Mouse (Mus musculus): ENCODE results near the gene Vmn1r194. TPM values are rescaled to one million over a fixed set of nuclear protein-coding genes. Genes with fewer than 3 reads are reported as not detected.

Gene Vmn1r194
- polyA plus RNA-seq (2012; rRNA removed), result not detected in 2 replicates

GRCm38 (mm10) chr13:22243915-22244314 lies at the start of gene Vmn1r194:
Gene Vmn1r194, plus strand, starts transcription at chr13:22244215.

GRCm38 (mm10) chr13:22223060-22223459 lies 21.0 kb upstream of the Vmn1r194 start, which contains the start of gene Vmn1r193:
Gene Vmn1r193, minus strand, starts transcription at chr13:22223160.

GRCm38 (mm10) chr13:22270222-22270621 lies 26.2 kb downstream of the Vmn1r194 start, which contains the start of gene Vmn1r195:
Gene Vmn1r195, plus strand, starts transcription at chr13:22270522.

GRCm38 (mm10) chr13:22289620-22290019 lies 45.6 kb downstream of the Vmn1r194 start, which contains the start of gene Vmn1r196:
Gene Vmn1r196, plus strand, starts transcription at chr13:22289920.

Other genes starting within 250 kb of the Vmn1r194 start
- 0.15 and 0.25 TPM in 2 replicates for gene Prss16, start 234.5 kb upstream of the Vmn1r194 start, polyA plus RNA-seq (2012; rRNA removed)
- 56.4 and 124 TPM in 2 replicates for gene Hist1h2ah, start 208.6 kb upstream of the Vmn1r194 start, polyA plus RNA-seq (2012; rRNA removed)
- 30.5 and 38.9 TPM in 2 replicates for gene Hist1h2bk, start 208.3 kb upstream of the Vmn1r194 start, polyA plus RNA-seq (2012; rRNA removed)
- 9.8 and 12.4 TPM in 2 replicates for gene Hist1h4i, start 202.9 kb upstream of the Vmn1r194 start, polyA plus RNA-seq (2012; rRNA removed)
- 15.5 and 16.5 TPM in 2 replicates for gene Hist1h2ag, start 201.3 kb upstream of the Vmn1r194 start, polyA plus RNA-seq (2012; rRNA removed)
- gene Hist1h2bj, start 201.0 kb upstream of the Vmn1r194 start, polyA plus RNA-seq (2012; rRNA removed), result 16.9 and 22.8 TPM in 2 replicates
- gene Vmn1r188, start 159.8 kb upstream of the Vmn1r194 start, polyA plus RNA-seq (2012; rRNA removed), result not detected in 2 replicates
- not detected in 2 replicates for gene Vmn1r189, start 138.4 kb upstream of the Vmn1r194 start, polyA plus RNA-seq (2012; rRNA removed)
- not detected in 2 replicates for gene Vmn1r191, start 60.2 kb upstream of the Vmn1r194 start, polyA plus RNA-seq (2012; rRNA removed)
- gene Vmn1r192, start 53.1 kb upstream of the Vmn1r194 start, polyA plus RNA-seq (2012; rRNA removed), result not detected in 2 replicates
- not detected in 2 replicates for gene Vmn1r193, start 21.1 kb upstream of the Vmn1r194 start, polyA plus RNA-seq (2012; rRNA removed)
- gene Vmn1r195, start 26.3 kb downstream of the Vmn1r194 start, polyA plus RNA-seq (2012; rRNA removed), result not detected in 2 replicates
- not detected in 2 replicates for gene Vmn1r196, start 45.7 kb downstream of the Vmn1r194 start, polyA plus RNA-seq (2012; rRNA removed)
- not detected in 2 replicates for gene Vmn1r197, start 80.4 kb downstream of the Vmn1r194 start, polyA plus RNA-seq (2012; rRNA removed)
- gene Vmn1r198, start 106.1 kb downstream of the Vmn1r194 start, polyA plus RNA-seq (2012; rRNA removed), result not detected in 2 replicates
- gene Vmn1r199, start 135.6 kb downstream of the Vmn1r194 start, polyA plus RNA-seq (2012; rRNA removed), result not detected in 2 replicates
- gene Vmn1r200, start 146.2 kb downstream of the Vmn1r194 start, polyA plus RNA-seq (2012; rRNA removed), result not detected in 2 replicates
- not detected in 2 replicates for gene Vmn1r201, start 227.7 kb downstream of the Vmn1r194 start, polyA plus RNA-seq (2012; rRNA removed)

Data from ovary, adult 2 months (tissue).